Mouse (Mus musculus) kidney, embryonic 14.5 days (tissue): Measurements from ENCODE around the gene Fez2. TPM values are rescaled to one million over a fixed set of nuclear protein-coding genes. Genes with fewer than 3 reads are reported as not detected.

ENCODE experiments used
- ATAC-seq: fragments of 200-750 bp; cut with Nextera tagmentation; 2 replicates; pipeline ENCODE4 v1.8.0; 2017; ENCODE audit warnings: moderate number of reproducible peaks, mild to moderate bottlenecking, moderate TSS enrichment, moderate library complexity; ENCODE audit not compliant: low FRiP score, low TSS enrichment
- H3K27ac ChIP-seq: fragments of 300-500 bp; sonication (generic); 2 replicates; pipeline ENCODE4 v1.5.1; 2014; ENCODE audit warnings: low read depth, mild to moderate bottlenecking, low read length, moderate library complexity, mixed read lengths
- H3K27me3 ChIP-seq: fragments of 300-500 bp; sonication (generic); 2 replicates; pipeline ENCODE4 v1.6.1; 2014; ENCODE audit warnings: mild to moderate bottlenecking, low read length; ENCODE audit not compliant: control insufficient read depth, insufficient read depth
- H3K36me3 ChIP-seq: fragments of 300-500 bp; sonication (generic); 2 replicates; pipeline ENCODE4 v1.6.1; 2014; ENCODE audit warnings: low read length, mixed read lengths; ENCODE audit not compliant: control insufficient read depth, insufficient read depth
- H3K4me1 ChIP-seq: fragments of 300-500 bp; sonication (generic); 2 replicates; pipeline ENCODE4 v1.6.1; 2014; ENCODE audit warnings: low read length, mixed read lengths; ENCODE audit not compliant: control insufficient read depth, insufficient read depth
- H3K4me2 ChIP-seq: fragments of 300-500 bp; sonication (generic); replicated peaks from 2 replicates; pipeline ENCODE4 v1.6.1; 2014; ENCODE audit warnings: low read depth, mild to moderate bottlenecking, low read length
- H3K4me3 ChIP-seq: fragments of 300-500 bp; sonication (generic); 2 replicates; pipeline ENCODE4 v1.5.1; 2014; ENCODE audit warnings: mild to moderate bottlenecking, low read length
- H3K9ac ChIP-seq: fragments of 300-500 bp; sonication (generic); 2 replicates; pipeline ENCODE4 v1.6.1; 2014; ENCODE audit warnings: low read depth, mild to moderate bottlenecking, low read length, moderate library complexity
- H3K9me3 ChIP-seq: fragments of 300-500 bp; sonication (generic); 2 replicates; pipeline ENCODE4 v1.6.1; 2016; ENCODE audit warnings: low read length; ENCODE audit not compliant: control insufficient read depth
- WGBS: fragments of 180-500 bp; shearing (Covaris S2); extraction: QIAGEN DNeasy Blood & Tissue Kit; methylation state at CpG from one replicate; pipeline ENCODE4 v1.1.7; 2014; 5-methylcytosine and 5-hydroxymethylcytosine counted together
- polyA plus RNA-seq: library from polyadenylated mRNA; unstranded; fragments of >200 nt; fragmentation: Nextera tagmentation; extraction: Ambion mirVana; gene quantifications from 2 replicates; pipeline ENCODE4 v1.2.1, GENCODE M21; 2014

The Fez2 gene
- polyA plus RNA-seq, 1 experiment from 2014 or later: 42.0 TPM

DNA sequence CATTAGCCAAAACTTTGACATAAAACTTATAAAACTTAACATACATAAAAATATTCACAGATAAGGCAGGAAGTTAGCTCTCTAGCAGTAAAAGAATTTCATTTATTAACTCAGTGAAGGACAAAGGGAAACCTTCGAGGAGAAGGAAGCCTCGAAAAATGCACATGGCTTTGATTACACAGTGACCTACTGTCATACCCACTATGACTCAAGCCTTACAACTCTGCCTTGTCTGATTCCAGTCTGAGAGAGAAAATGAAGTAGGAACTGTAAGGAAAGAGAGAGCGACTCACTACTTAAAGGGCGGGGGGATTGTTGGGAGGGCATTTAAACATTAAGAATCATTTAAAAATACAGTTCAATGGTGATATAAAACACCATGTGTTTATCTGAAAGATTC, 14.7 kb downstream of the Fez2 start:
- Histone ChIP-seq H3K9me3 (no peaks in the 10 kb centered on the region), H3K9ac (no peak overlapping the region), H3K27ac (no peak overlapping the region), H3K36me3 (peaks cover 19% of the 10 kb centered on the region), H3K4me2 (no peak overlapping the region), H3K4me1 (no peaks in the 10 kb centered on the region), H3K4me3 (no peak overlapping the region), H3K27me3 (no peaks in the 10 kb centered on the region)
- ATAC-seq: no peak
- 78% methylated on average over 4 of the region's 4 CpGs for WGBS

DNA sequence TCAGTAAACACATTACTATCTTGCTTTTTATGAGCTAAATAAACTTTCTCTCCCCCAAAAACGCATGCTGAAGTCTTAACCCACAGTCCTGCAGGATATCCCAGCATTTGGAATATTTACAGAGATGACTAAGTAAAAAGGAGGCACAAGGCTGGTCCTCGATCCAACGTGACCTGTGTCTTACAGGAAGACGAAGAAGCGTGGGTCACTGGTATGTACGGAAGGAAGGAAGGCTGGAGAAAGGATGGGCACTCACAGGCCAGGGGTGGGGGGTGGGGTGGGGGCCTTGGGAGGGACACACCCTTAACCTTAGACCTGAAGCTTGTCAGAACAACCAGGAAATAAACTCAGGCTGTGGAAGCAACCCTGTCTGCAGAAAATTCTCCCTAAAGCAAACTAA, 15.8 kb downstream of the Fez2 start:
- Histone ChIP-seq H3K9me3 (no peaks in the 10 kb centered on the region), H3K36me3 (peaks cover 17% of the 10 kb centered on the region), H3K4me3 (no peak overlapping the region), H3K4me1 (no peaks in the 10 kb centered on the region), H3K27ac (no peak overlapping the region), H3K4me2 (no peak overlapping the region), H3K9ac (no peak overlapping the region), H3K27me3 (no peaks in the 10 kb centered on the region)
- 81% methylated on average over 6 of the region's 6 CpGs for WGBS
- ATAC-seq: no peak

DNA sequence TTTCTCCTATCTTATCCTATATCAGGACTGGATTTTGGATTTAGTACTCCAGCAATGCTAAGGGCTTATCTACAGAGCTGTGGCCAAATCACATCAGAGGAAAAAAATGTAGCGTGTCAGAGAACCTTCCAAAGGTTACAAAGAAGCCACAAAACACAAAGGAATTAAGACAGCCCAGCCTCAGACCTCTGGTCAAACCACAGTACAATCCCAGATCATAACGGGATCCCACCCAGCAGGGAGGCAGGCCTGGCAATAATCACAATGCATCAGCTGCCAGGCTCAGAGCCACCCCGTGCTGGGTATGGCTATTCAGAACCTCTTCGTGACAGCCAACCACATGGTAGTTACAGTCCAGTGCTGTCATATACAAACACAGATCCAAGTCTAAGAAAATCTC, 16.2 kb downstream of the Fez2 start:
- 78% methylated on average over 4 of the region's 4 CpGs for WGBS
- Histone ChIP-seq H3K4me2 (no peak overlapping the region), H3K9ac (no peak overlapping the region), H3K4me3 (no peak overlapping the region), H3K9me3 (no peaks in the 10 kb centered on the region), H3K36me3 (peaks cover 17% of the 10 kb centered on the region), H3K27me3 (no peaks in the 10 kb centered on the region), H3K4me1 (no peaks in the 10 kb centered on the region), H3K27ac (no peak overlapping the region)
- no peak for ATAC-seq

DNA sequence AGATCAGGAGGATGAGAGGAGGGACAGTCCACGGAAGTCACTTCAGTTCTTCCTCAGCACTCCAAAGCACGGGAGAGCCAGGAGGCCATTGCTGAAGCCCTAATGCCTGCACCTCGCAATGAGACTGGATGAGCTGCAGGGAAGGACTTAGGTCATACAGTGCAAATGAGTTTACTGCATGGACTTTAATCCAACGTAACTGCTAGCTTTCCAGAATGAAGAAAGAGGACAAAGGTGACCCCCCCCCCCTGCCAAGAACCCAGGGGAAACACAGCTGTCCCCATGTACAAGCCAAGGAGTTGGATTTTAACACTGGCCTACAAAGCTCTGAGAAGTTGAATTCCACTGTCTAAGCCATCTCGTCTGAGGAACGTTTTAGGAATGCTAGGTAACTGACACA, 16.6 kb downstream of the Fez2 start:
- H3K27ac ChIP-seq: no peak overlapping the region
- H3K9ac ChIP-seq: no peak overlapping the region
- H3K4me2 ChIP-seq: no peak overlapping the region
- WGBS: 71% methylated on average over 6 of the region's 6 CpGs
- no peaks in the 10 kb centered on the region for H3K27me3 ChIP-seq
- H3K4me1 ChIP-seq: no peaks in the 10 kb centered on the region
- peaks cover 17% of the 10 kb centered on the region for H3K36me3 ChIP-seq
- H3K4me3 ChIP-seq: no peak overlapping the region
- ATAC-seq: no peak
- no peaks in the 10 kb centered on the region for H3K9me3 ChIP-seq

DNA sequence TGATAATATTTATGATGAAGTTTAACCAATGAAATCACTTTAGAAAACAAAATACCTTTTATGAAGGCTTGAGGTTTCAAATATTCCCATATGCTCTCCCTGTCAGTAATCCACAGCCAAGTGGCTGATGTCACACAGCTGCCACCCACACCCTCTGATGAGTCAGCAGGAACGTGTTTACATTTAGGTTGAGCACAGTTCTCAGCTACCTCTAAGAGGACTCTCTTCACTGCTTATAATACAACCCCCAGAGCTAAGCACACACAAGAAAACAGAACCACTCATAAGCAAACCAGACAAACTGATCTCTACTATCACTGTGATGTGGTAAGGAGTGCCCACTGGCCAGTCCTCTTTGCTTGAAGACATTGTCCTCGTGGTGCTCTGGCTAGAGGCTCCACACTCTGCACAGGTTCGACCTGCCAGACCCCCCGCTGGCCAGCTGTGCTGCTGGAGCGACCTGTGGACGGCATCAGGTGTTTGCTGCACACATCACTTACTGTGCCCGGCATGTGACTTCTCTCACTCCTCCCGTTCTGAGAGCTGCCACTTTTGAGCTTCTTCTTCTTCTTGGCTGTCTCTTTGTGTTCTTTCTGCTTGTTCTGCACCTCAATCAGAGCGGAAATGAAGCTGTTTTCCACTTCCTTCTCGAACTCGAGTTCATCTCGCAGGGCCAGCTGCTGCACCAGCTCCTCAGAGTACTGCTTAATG, 17.7 kb downstream of the Fez2 start:
- H3K4me1 ChIP-seq: no peaks in the 10 kb centered on the region
- H3K36me3 ChIP-seq: peaks cover 17% of the 10 kb centered on the region
- H3K9me3 ChIP-seq: no peaks in the 10 kb centered on the region
- no peaks in the 10 kb centered on the region for H3K27me3 ChIP-seq
- WGBS: 78% methylated on average over 12 of the region's 12 CpGs
- no peak overlapping the region for H3K4me3 ChIP-seq
- no peak overlapping the region for H3K4me2 ChIP-seq
- ATAC-seq: no peak
- H3K9ac ChIP-seq: no peak overlapping the region
- H3K27ac ChIP-seq: no peak overlapping the region

DNA sequence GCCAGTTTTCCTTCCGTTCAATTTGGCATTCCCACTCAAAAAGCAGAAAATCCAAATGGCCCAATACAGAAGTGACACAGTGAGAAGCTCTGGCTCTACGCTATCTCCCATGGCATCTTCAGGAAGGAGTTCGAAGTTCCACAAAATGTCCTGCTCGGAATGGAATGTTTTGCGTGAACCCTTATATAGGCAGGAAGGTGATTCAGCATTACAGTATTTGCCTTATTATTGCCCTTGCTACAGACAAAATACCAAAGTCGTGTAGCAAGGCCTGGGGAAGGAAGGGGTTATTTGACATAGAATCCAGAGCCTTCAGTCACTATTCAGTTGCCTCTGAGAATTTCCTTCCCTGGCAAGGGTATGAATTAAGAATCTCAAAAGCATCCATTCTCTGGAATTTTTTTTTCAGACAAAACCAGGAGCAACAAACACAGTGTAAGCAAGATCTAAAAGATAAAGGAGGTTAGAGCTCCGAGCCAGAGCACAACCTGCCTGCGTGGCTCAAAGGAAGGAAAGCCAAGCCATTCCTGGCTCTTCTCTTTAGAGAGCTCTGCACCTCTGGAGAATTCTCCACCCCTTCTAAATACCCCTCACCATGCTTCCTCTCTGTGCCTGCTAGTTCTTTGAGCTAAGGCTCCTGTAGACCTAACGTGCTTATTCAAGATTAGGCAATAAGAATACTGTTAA, 25.4 kb downstream of the Fez2 start:
- Histone ChIP-seq H3K27me3 (no peaks in the 10 kb centered on the region), H3K36me3 (no peaks in the 10 kb centered on the region; the same call in 1 of the 2 replicates), H3K4me1 (no peaks in the 10 kb centered on the region), H3K9ac (no peak overlapping the region), H3K4me3 (no peak overlapping the region), H3K9me3 (no peaks in the 10 kb centered on the region), H3K27ac (no peak overlapping the region), H3K4me2 (no peak overlapping the region)
- 68% methylated on average over 9 of the region's 9 CpGs for WGBS
- no peak for ATAC-seq

DNA sequence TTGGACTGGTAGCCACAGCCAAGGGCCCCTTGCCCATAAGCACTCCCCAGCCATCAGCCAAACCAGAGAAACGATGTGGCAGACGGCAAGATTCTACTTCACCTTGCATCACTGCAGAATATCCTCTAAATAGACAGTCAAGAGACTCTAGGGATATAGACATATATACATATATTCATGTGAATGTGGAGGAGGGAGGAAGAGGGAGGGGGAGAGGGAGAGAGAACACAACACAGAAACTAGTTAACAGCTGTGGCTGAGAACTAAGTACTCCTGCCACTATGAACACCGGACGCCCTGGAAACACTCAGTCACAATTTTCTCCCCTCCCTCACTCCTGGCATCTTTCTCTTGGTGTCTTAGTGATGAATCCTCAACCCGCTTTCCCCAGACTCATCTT, 28.4 kb downstream of the Fez2 start:
- no peak overlapping the region for H3K27ac ChIP-seq

DNA sequence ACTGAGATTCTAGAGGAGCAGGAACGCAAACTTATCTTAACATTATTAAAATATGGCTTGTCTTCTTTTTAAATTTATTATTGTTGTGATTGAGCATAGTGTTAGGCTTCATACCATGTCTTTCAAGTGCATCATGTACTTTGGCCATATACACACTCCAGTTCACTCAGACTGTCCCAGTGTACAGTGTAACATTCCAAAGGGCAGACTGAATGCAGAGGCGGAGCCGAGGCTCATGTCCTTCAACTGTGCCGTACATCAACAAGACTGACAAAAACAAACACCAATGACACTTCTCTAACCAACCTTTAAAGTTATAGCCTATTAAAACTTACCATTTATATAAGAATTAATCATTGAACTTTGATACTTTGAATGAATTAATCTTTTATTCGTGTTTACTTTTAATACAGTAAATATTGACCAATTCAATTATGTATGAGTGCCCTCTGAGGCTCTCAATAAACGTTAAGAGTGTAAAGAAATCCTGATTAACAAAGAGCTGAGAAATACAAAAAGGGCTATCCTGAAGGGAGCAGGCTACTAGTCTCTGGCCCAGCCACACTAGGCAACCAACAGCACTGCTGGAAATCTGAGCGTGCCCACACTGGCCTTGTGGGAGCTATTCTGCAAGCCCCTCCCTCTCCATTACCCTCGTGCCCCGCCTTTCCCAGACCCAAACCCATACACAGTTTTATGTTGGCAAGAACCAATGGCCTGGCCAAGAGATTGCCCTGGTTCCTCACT, 29.7 kb downstream of the Fez2 start:
- Histone ChIP-seq H3K9ac (no peak overlapping the region), H3K4me1 (no peaks in the 10 kb centered on the region), H3K9me3 (no peaks in the 10 kb centered on the region), H3K27ac (no peak overlapping the region), H3K4me3 (no peak overlapping the region), H3K36me3 (no peaks in the 10 kb centered on the region), H3K4me2 (no peak overlapping the region), H3K27me3 (no peaks in the 10 kb centered on the region)
- WGBS: 80% methylated on average over 9 of the region's 9 CpGs
- no peak for ATAC-seq

More for the DNA sequence above, 28.4 kb downstream of the Fez2 start:
- Histone ChIP-seq H3K4me1 (no peaks in the 10 kb centered on the region), H3K27me3 (no peaks in the 10 kb centered on the region), H3K4me2 (no peak overlapping the region), H3K9me3 (no peaks in the 10 kb centered on the region), H3K9ac (no peak overlapping the region), H3K4me3 (no peak overlapping the region), H3K36me3 (no peaks in the 10 kb centered on the region)
- no peak for ATAC-seq
- 89% methylated on average over 5 of the region's 5 CpGs for WGBS

DNA sequence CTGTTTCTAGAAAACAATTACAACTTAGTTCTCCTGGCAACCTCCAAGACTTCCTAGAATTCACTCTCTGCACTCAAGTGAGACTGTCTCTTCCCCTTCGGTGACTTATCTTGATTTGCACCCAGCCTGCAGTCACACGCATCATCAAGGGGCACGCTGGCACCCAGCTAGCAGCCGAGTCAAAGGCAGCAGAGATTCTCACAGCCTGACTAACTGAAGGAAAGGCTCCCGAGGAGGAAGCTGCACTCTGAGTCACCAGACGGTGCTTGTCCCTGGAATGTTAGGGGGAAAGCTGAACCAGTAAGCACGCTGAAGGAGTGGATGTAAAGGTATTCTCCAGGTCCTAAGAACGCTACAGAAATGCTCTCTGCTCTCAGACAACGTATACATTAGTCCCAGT, 30.3 kb downstream of the Fez2 start:
- ATAC-seq: no peak
- Histone ChIP-seq H3K9ac (no peak overlapping the region), H3K4me2 (no peak overlapping the region), H3K4me1 (no peaks in the 10 kb centered on the region), H3K27ac (no peak overlapping the region), H3K27me3 (no peaks in the 10 kb centered on the region), H3K36me3 (no peaks in the 10 kb centered on the region), H3K4me3 (no peak overlapping the region), H3K9me3 (no peaks in the 10 kb centered on the region)
- 77% methylated on average over 9 of the region's 9 CpGs for WGBS
